Mouse (Mus musculus): Measurements from ENCODE around the gene Kyat1.

DNA sequence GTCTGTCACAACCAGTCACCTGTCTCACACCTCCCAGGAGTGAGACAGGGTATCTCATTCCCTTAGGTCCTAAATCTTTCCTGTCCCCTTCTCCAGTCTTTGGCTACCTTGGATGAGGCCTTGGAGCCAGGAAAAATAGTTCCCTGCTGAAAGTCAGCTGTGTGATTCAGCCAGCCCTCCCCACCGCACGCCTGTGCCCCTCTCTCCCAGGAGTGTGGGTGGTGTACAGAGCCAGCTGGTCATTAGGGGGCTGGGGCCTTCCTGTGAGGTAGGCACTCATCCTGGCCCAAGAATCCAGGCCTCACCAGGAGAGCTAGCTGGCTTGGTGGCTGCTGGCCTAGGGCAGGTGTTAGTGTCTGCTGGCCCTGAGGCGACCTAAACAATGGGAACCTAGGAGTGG, 46.9 kb upstream of the Kyat1 start:
- TF ChIP-seq CTCF (IDR thresholded peaks at IDR 0.05; ENCODE audit: extremely low read depth, insufficient read depth, insufficient read length, insufficient replicate concordance) (no peak), POLR2A (IDR thresholded peaks at IDR 0.05; ENCODE audit: low read depth, low read length) (no peak)
